Mouse (Mus musculus): ENCODE results near the gene Parp2. TPM values are rescaled to one million over a fixed set of nuclear protein-coding genes. Genes with fewer than 3 reads are reported as not detected.
A peak's percentile ranks its signal among the peaks of the same experiment; 100 is the strongest.

Parp2 gene
- polyA plus RNA-seq, 1 experiment from 2014 or later = 53.8 TPM

- peak overlapping the region; percentile 84 for H3K27ac ChIP-seq
- WGBS (ENCODE audit: missing documents) = 94% methylated on average over 4 of the region's 4 CpGs
- H3K4me3 ChIP-seq (ENCODE audit: inconsistent target) = no peak overlapping the region
- peaks cover 20% of the 10 kb centered on the region; the same call in 1 of the 2 replicates for H3K36me3 ChIP-seq (ENCODE audit: inconsistent target)
- peaks cover 56% of the 10 kb centered on the region for H3K79me2 ChIP-seq (ENCODE audit: inconsistent target)
Measured at GRCm38 (mm10) chr14:50868211-50868610, 60.6 kb downstream of the Parp2 start.

GRCm38 (mm10) chr14:50868656-50869055 lies 61.0 kb downstream of the Parp2 start:
- WGBS (ENCODE audit: missing documents) = 100% methylated on average over 2 of the region's 5 CpGs
- Histone ChIP-seq H3K79me2 (ENCODE audit: inconsistent target) (peaks cover 51% of the 10 kb centered on the region), H3K27ac (no peak overlapping the region), H3K4me3 (ENCODE audit: inconsistent target) (no peak overlapping the region), H3K36me3 (ENCODE audit: inconsistent target) (peaks cover 16% of the 10 kb centered on the region; the same call in 1 of the 2 replicates)

- WGBS (ENCODE audit: missing documents) = 2% methylated on average over 32 of the region's 32 CpGs
- Histone ChIP-seq H3K4me3 (ENCODE audit: inconsistent target) (peak within 1 kb of the TSS; percentile 66), H3K27ac (peak within 1 kb of the TSS; percentile 92), H3K36me3 (ENCODE audit: inconsistent target) (peaks cover 14% of the 10 kb centered on the region; the same call in 1 of the 2 replicates), H3K79me2 (ENCODE audit: inconsistent target) (peaks cover 46% of the 10 kb centered on the region)
Measured at GRCm38 (mm10) chr14:50869889-50870804, 62.5 kb downstream of the Parp2 start, which contains the start of gene Tep1. Gene Tep1 (minus strand): TSS chr14:50870560.

GRCm38 (mm10) chr14:50870805-50871143 lies 63.1 kb downstream of the Parp2 start:
- H3K36me3 ChIP-seq (ENCODE audit: inconsistent target) = peaks cover 14% of the 10 kb centered on the region; the same call in 1 of the 2 replicates
- H3K79me2 ChIP-seq (ENCODE audit: inconsistent target) = peaks cover 45% of the 10 kb centered on the region
- peak overlapping the region; percentile 66 for H3K4me3 ChIP-seq (ENCODE audit: inconsistent target)
- WGBS (ENCODE audit: missing documents) = 22% methylated on average over 5 of the region's 5 CpGs
- peak overlapping the region; percentile 92 for H3K27ac ChIP-seq

Other genes with a start within 250 kb of the Parp2 start
- not detected in 3 replicates for gene Olfr744, start 193.0 kb upstream of the Parp2 start, polyA plus RNA-seq (2018)
- gene Olfr745, start 168.5 kb upstream of the Parp2 start, polyA plus RNA-seq (2018) = not detected in 3 replicates
- not detected in 3 replicates for gene Olfr746, start 160.8 kb upstream of the Parp2 start, polyA plus RNA-seq (2018)
- not detected in 3 replicates for gene Olfr747, start 114.6 kb upstream of the Parp2 start, polyA plus RNA-seq (2018)
- not detected in 3 replicates for gene Olfr748, start 100.5 kb upstream of the Parp2 start, polyA plus RNA-seq (2018)
- gene Olfr749, start 62.7 kb upstream of the Parp2 start, polyA plus RNA-seq (2018) = not detected in 3 replicates
- 16.4 to 32.4 TPM (median 31.5 TPM) in 3 replicates for gene Ttc5, start 22.3 kb upstream of the Parp2 start, polyA plus RNA-seq (2018)
- not detected in 3 replicates for gene Ccnb1ip1, start 109 bp upstream of the Parp2 start, polyA plus RNA-seq (2018)
- gene Tep1, start 62.7 kb downstream of the Parp2 start, polyA plus RNA-seq (2018) = 54.3 to 116 TPM (median 85.4 TPM) in 3 replicates
- 0.10 to 0.34 TPM in 2 of 3 replicates, not detected in the other for gene Klhl33, start 89.7 kb downstream of the Parp2 start, polyA plus RNA-seq (2018)
- 56.9 to 68.6 TPM (median 67.4 TPM) in 3 replicates for gene Osgep, start 117.1 kb downstream of the Parp2 start, polyA plus RNA-seq (2018)
- gene Apex1, start 117.1 kb downstream of the Parp2 start, polyA plus RNA-seq (2018) = 33.4 to 83.1 TPM (median 37.9 TPM) in 3 replicates
- gene Pip4p1, start 123.0 kb downstream of the Parp2 start, polyA plus RNA-seq (2018) = 52.7 to 128 TPM (median 76.1 TPM) in 3 replicates
- gene Pnp, start 123.2 kb downstream of the Parp2 start, polyA plus RNA-seq (2018) = 39.2 to 329 TPM (median 249 TPM) in 3 replicates
- 224 to 377 TPM (median 317 TPM) in 3 replicates for gene Gm49342, start 136.7 kb downstream of the Parp2 start, polyA plus RNA-seq (2018)
- gene Pnp2, start 148.2 kb downstream of the Parp2 start, polyA plus RNA-seq (2018) = 0.75 to 1.5 TPM (median 1.2 TPM) in 3 replicates
- gene Rnase10, start 199.9 kb downstream of the Parp2 start, polyA plus RNA-seq (2018) = not detected in 3 replicates
- not detected in 3 replicates for gene Rnase9, start 234.0 kb downstream of the Parp2 start, polyA plus RNA-seq (2018)
- not detected in 3 replicates for gene Rnase11, start 242.3 kb downstream of the Parp2 start, polyA plus RNA-seq (2018)
- not detected in 3 replicates for gene Rnase12, start 249.8 kb downstream of the Parp2 start, polyA plus RNA-seq (2018)

All from macrophage (primary cell).